Mouse (Mus musculus): Measurements from ENCODE around the gene Olfr1357.

GRCm38 (mm10) chr10:78565070-78565469 is 52.8 kb downstream of the Olfr1357 start:
- TF ChIP-seq GATA1 (IDR thresholded peaks at IDR 0.05; ENCODE audit: low read length) (no peak), TAL1 (IDR thresholded peaks at IDR 0.05; ENCODE audit: low read length) (no peak)
